Mouse (Mus musculus): ENCODE results near the gene Ascl3. TPM values are rescaled to one million over a fixed set of nuclear protein-coding genes. Genes with fewer than 3 reads are reported as not detected.
A peak's percentile ranks its signal among the peaks of the same experiment; 100 is the strongest.

Gene Ascl3
- polyA plus RNA-seq, 1 experiment, result 1.1 TPM

- TF ChIP-seq FLI1 (IDR thresholded peaks at IDR 0.05; ENCODE audit: low read length), result no peak
- no peak for TF ChIP-seq GATA1 (IDR thresholded peaks at IDR 0.05; ENCODE audit: borderline replicate concordance, low read length)
- peaks cover 12% of the 10 kb centered on the region for H3K4me1 ChIP-seq
- H3K9me3 ChIP-seq, result no peaks in the 10 kb centered on the region
- no peak overlapping the region for H3K4me3 ChIP-seq (replicated peaks)
- H3K27me3 ChIP-seq (replicated peaks), result peaks cover 8% of the 10 kb centered on the region
- H3K36me3 ChIP-seq (replicated peaks; ENCODE audit: low read length), result peaks cover 52% of the 10 kb centered on the region
Measured at GRCm38 (mm10) chr7:109713434-109713982, 18.0 kb downstream of the Ascl3 start.

DNA sequence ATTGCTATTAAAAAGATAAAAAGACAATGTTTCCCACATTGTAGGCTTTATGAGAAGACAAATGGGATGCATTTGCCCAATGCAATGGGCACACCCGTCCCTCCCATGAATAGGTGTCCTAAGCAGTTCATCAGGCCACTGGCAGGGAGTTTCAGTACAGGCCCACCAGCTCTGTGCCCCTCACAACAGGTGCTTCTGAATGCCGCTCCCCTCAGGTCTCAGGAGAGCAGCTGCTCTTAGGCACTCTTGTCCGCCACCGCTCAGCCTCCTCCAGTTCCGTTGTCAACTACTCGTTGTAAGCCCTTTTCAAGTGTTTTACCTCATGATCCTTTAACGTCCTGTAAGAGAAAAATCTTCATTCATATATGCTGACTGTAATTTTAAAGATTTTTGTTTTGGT lies 19.3 kb downstream of the Ascl3 start:
- no peak overlapping the region for H3K4me3 ChIP-seq (replicated peaks)
- peaks cover 61% of the 10 kb centered on the region for H3K36me3 ChIP-seq (replicated peaks; ENCODE audit: low read length)
- no peaks in the 10 kb centered on the region for H3K9me3 ChIP-seq
- H3K4me1 ChIP-seq, result peaks cover 26% of the 10 kb centered on the region
- no peak for TF ChIP-seq GATA1 (IDR thresholded peaks at IDR 0.05; ENCODE audit: borderline replicate concordance, low read length)
- no peak for TF ChIP-seq FLI1 (IDR thresholded peaks at IDR 0.05; ENCODE audit: low read length)
- peaks cover 6% of the 10 kb centered on the region for H3K27me3 ChIP-seq (replicated peaks)

GRCm38 (mm10) chr7:109710069-109710468 lies 21.5 kb downstream of the Ascl3 start:
- H3K4me3 ChIP-seq (replicated peaks), result no peak overlapping the region
- TF ChIP-seq FLI1 (IDR thresholded peaks at IDR 0.05; ENCODE audit: low read length) (no peak), GATA1 (IDR thresholded peaks at IDR 0.05; ENCODE audit: borderline replicate concordance, low read length) (no peak)
- no peaks in the 10 kb centered on the region for H3K9me3 ChIP-seq
- no peaks in the 10 kb centered on the region for H3K27me3 ChIP-seq (replicated peaks)
- peaks cover 46% of the 10 kb centered on the region for H3K4me1 ChIP-seq
- H3K36me3 ChIP-seq (replicated peaks; ENCODE audit: low read length), result peaks cover 69% of the 10 kb centered on the region

GRCm38 (mm10) chr7:109708961-109709382 lies 22.6 kb downstream of the Ascl3 start:
- H3K36me3 ChIP-seq (replicated peaks; ENCODE audit: low read length), result peaks cover 72% of the 10 kb centered on the region
- no peaks in the 10 kb centered on the region for H3K9me3 ChIP-seq
- no peak overlapping the region for H3K4me3 ChIP-seq (replicated peaks)
- peaks cover 57% of the 10 kb centered on the region for H3K4me1 ChIP-seq
- TF ChIP-seq FLI1 (IDR thresholded peaks at IDR 0.05; ENCODE audit: low read length), result no peak
- TF ChIP-seq GATA1 (IDR thresholded peaks at IDR 0.05; ENCODE audit: borderline replicate concordance, low read length), result no peak
- no peaks in the 10 kb centered on the region for H3K27me3 ChIP-seq (replicated peaks)

DNA sequence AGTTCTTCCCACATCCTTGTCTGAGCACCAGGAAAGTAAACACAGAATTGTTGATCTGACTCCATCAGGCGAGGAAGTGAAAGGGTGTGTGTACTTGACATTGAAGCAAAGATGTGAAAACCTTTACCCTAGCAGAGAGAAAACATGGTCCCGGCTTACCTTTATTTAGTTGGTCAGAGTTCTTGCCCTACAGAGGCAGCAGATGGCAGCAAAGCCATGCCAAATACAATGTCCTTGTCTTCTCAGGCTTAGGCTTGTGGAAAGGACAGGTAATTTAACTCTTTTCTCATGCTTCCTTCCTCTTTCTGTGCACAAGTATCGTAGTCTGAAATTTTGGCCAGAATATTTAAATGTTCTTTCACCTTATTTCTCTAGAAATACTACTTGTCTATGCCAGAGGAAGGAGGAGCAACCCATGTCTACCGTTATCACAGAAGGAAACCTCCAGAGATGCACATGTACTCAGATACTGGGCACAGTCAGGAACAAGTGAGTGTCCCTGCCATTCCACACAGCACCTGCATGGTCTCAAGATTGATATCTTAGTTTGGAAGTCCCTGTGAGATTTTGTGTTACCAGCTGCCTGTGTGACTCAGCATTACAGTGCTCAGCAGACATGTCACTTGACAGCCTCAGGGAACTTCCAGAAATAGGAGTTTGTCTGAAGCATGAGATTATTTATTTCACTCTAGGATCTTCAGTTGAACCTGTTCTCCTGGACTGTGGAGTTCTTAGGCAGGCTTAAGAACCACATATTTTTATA lies 24.3 kb downstream of the Ascl3 start:
- Histone ChIP-seq H3K4me3 (replicated peaks) (peak overlapping the region; percentile 81), H3K4me1 (peaks cover 70% of the 10 kb centered on the region), H3K36me3 (replicated peaks; ENCODE audit: low read length) (peaks cover 57% of the 10 kb centered on the region), H3K9me3 (no peaks in the 10 kb centered on the region), H3K27me3 (replicated peaks) (no peaks in the 10 kb centered on the region)
- TF ChIP-seq GATA1 (IDR thresholded peaks at IDR 0.05; ENCODE audit: borderline replicate concordance, low read length) (no peak), FLI1 (IDR thresholded peaks at IDR 0.05; ENCODE audit: low read length) (no peak)

DNA sequence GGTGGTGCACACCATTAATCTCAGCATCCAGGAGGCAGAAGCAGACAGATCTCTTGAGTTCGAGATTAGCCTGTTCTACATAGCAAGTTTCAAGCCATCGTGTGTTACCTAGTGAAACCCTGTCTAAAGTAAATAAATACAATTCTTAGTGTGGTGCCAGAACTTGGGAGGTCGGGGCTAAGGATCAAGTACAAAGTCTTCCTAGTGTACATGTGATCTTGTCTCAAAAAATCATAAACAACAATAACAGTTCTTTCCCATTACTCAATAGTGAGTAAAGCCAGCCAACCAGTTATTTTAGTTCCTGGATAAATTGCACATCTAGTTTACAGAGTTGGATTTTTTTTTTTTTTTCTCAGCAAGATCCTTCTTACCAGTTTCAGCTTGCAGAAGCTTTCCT lies 27.1 kb downstream of the Ascl3 start:
- Histone ChIP-seq H3K4me3 (replicated peaks) (peak overlapping the region; percentile 99), H3K27me3 (replicated peaks) (no peaks in the 10 kb centered on the region), H3K36me3 (replicated peaks; ENCODE audit: low read length) (peaks cover 30% of the 10 kb centered on the region), H3K4me1 (peaks cover 68% of the 10 kb centered on the region), H3K9me3 (no peaks in the 10 kb centered on the region)
- no peak for TF ChIP-seq GATA1 (IDR thresholded peaks at IDR 0.05; ENCODE audit: borderline replicate concordance, low read length)
- no peak for TF ChIP-seq FLI1 (IDR thresholded peaks at IDR 0.05; ENCODE audit: low read length)

- peaks cover 68% of the 10 kb centered on the region for H3K4me1 ChIP-seq
- H3K27me3 ChIP-seq (replicated peaks), result no peaks in the 10 kb centered on the region
- TF ChIP-seq FLI1 (IDR thresholded peaks at IDR 0.05; ENCODE audit: low read length), result no peak
- TF ChIP-seq GATA1 (IDR thresholded peaks at IDR 0.05; ENCODE audit: borderline replicate concordance, low read length), result no peak
Measured at GRCm38 (mm10) chr7:109704016-109704377, 27.5 kb downstream of the Ascl3 start.

GRCm38 (mm10) chr7:109703190-109704015 lies 28.1 kb downstream of the Ascl3 start, which contains the start of the genes St5 and Akip1:
St5 (minus strand) TSS chr7:109703605.
Akip1 (plus strand) TSS chr7:109703690.
- no peaks in the 10 kb centered on the region for H3K27me3 ChIP-seq (replicated peaks)
- H3K36me3 ChIP-seq (replicated peaks; ENCODE audit: low read length), result peaks cover 19% of the 10 kb centered on the region
- H3K4me1 ChIP-seq, result peaks cover 68% of the 10 kb centered on the region
- H3K4me3 ChIP-seq (replicated peaks), result peak within 1 kb of the TSS; percentile 99
- H3K9me3 ChIP-seq, result no peaks in the 10 kb centered on the region
- TF ChIP-seq FLI1 (IDR thresholded peaks at IDR 0.05; ENCODE audit: low read length), result no peak
- TF ChIP-seq GATA1 (IDR thresholded peaks at IDR 0.05; ENCODE audit: borderline replicate concordance, low read length), result no peak

More at GRCm38 (mm10) chr7:109704016-109704377, 27.5 kb downstream of the Ascl3 start:
- Histone ChIP-seq H3K36me3 (replicated peaks; ENCODE audit: low read length) (peaks cover 25% of the 10 kb centered on the region), H3K9me3 (no peaks in the 10 kb centered on the region), H3K4me3 (replicated peaks) (peak overlapping the region; percentile 99)

GRCm38 (mm10) chr7:109702721-109703120 lies 28.8 kb downstream of the Ascl3 start:
- peaks cover 67% of the 10 kb centered on the region for H3K4me1 ChIP-seq

More at GRCm38 (mm10) chr7:109702721-109703120, 28.8 kb downstream of the Ascl3 start:
- peaks cover 13% of the 10 kb centered on the region for H3K36me3 ChIP-seq (replicated peaks; ENCODE audit: low read length)
- H3K27me3 ChIP-seq (replicated peaks), result no peaks in the 10 kb centered on the region
- no peak for TF ChIP-seq FLI1 (IDR thresholded peaks at IDR 0.05; ENCODE audit: low read length)
- no peak for TF ChIP-seq GATA1 (IDR thresholded peaks at IDR 0.05; ENCODE audit: borderline replicate concordance, low read length)
- peak overlapping the region; percentile 99 for H3K4me3 ChIP-seq (replicated peaks)
- H3K9me3 ChIP-seq, result no peaks in the 10 kb centered on the region

Measured in megakaryocyte, embryonic 14.5 days (primary cell).